Mouse (Mus musculus) E14TG2a.4 (cell line): ENCODE data around the gene Prss34.

Experiments used
- H3K27me3 ChIP-seq: 2 replicates; pipeline ENCODE4 v1.6.1; 2014; ENCODE audit warnings: low read length, control low read depth; ENCODE audit not compliant: insufficient read depth
- H3K36me3 ChIP-seq: 2 replicates; pipeline ENCODE4 v1.6.1; 2014; ENCODE audit warnings: low read length, control low read depth; ENCODE audit not compliant: insufficient read depth
- H3K4me1 ChIP-seq: replicated peaks from 2 replicates; pipeline ENCODE4 v1.6.1; 2014; ENCODE audit warnings: low read depth, low read length, control low read depth
- H3K4me3 ChIP-seq: replicated peaks from 2 replicates; pipeline ENCODE4 v1.5.1; 2014; ENCODE audit warnings: mild to moderate bottlenecking, low read length
- H3K9me3 ChIP-seq: 2 replicates; pipeline ENCODE4 v1.6.1; 2014; ENCODE audit warnings: low read length, control low read depth
- CTCF ChIP-seq: conservative IDR thresholded peaks from 2 replicates; pipeline ENCODE4 v1.5.1; 2014; ENCODE audit warnings: low read length
- NANOG ChIP-seq: IDR thresholded peaks from 2 replicates; pipeline ENCODE4 v1.6.1; 2014; ENCODE audit warnings: borderline replicate concordance, low read length, mixed read lengths
- POU5F1 ChIP-seq: IDR thresholded peaks from 2 replicates; pipeline ENCODE4 v1.6.1; 2014; ENCODE audit warnings: low read length, borderline replicate concordance

Gene Prss34

DNA sequence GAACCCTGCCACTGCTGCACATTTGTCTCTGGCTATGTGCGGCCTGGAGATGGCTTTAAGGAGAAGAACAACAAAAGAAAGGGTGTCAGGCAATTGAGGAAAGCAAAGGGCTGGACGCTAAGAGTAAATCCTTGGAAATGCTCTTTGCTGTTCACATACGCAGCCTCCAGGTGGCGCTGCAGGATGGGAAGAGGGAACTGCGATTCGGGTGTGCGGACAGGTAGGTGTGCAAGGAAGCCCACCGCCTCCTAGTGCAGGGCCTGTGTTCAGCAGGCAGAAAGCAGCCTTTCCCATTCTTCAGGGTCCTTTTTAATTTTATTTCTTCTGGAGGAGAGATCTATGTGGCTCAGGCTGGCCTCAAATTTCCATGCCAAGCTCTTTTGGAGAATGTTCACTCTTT is 35.7 kb downstream of the Prss34 start:
- Histone ChIP-seq H3K4me1 (no peaks in the 10 kb centered on the region), H3K9me3 (no peaks in the 10 kb centered on the region), H3K36me3 (no peaks in the 10 kb centered on the region), H3K27me3 (peaks cover 30% of the 10 kb centered on the region), H3K4me3 (no peak overlapping the region)
- TF ChIP-seq NANOG = no peak
- no peak for TF ChIP-seq POU5F1
- TF ChIP-seq CTCF = peak; percentile 94

DNA sequence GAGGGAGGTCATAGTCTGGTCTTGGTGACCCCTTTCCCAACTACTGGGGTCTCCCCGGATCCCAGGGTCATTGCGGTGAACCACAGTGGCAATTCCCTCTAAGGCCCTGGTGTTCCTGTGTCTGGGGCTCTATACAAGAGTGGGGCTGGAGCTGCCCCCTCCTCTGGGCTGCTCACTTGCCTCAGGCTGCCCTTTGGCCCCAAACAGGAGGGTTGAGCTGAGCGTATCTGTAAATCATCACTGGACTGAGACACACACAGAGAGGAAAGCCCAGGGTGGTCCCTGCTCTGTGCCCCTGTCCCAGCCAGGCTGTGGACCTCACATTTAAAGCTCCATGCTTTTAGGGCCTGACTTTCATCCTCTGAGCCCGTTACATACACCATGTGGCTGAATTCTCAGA is 40.0 kb downstream of the Prss34 start:
- Histone ChIP-seq H3K27me3 (peaks cover 16% of the 10 kb centered on the region), H3K4me1 (no peaks in the 10 kb centered on the region), H3K4me3 (no peak overlapping the region), H3K36me3 (no peaks in the 10 kb centered on the region), H3K9me3 (no peaks in the 10 kb centered on the region)
- TF ChIP-seq POU5F1 (no peak), CTCF (no peak), NANOG (no peak)

DNA sequence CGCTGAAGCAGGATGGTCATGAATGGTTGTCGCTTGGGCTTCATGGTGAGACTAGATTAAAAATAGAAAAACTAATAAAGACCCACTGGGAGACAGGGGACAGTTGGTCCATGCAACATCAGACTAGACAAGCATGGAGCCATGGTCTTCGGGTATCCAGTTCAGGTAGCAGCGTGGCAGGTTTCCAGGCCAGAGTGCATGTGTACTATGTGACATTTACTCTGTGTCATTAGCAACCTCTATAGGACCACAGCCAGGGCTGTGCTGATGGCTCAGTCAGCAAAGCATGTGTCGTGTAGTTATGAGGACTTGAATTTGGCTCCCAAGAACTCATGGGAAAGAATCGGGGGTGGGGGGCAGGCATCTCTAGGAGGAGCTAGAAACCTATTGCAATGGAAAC is 41.8 kb downstream of the Prss34 start:
- Histone ChIP-seq H3K9me3 (no peaks in the 10 kb centered on the region), H3K4me1 (no peaks in the 10 kb centered on the region), H3K36me3 (no peaks in the 10 kb centered on the region), H3K4me3 (no peak overlapping the region), H3K27me3 (peaks cover 5% of the 10 kb centered on the region)
- TF ChIP-seq NANOG = no peak
- TF ChIP-seq CTCF = no peak
- no peak for TF ChIP-seq POU5F1

DNA sequence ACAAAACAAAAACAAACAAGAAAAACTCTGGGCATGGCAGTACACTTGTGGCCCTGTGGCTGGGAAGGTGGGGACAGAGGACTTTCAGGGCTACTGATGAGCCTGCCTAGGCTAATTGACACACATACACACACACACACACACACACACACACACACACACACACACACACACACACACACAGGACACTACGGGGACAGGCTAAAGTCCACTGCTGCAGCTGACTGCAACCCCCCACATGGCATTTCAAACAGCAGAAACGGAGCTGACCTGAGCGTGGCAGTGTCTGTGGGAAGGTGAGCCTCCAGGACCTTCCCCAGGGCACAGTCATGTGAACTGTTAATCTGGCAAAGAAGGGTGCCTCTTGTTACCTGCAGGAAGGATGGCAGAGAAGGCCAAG is 43.3 kb downstream of the Prss34 start:
- TF ChIP-seq CTCF (no peak), NANOG (no peak), POU5F1 (no peak)
- H3K9me3 ChIP-seq = no peaks in the 10 kb centered on the region
- H3K4me3 ChIP-seq = no peak overlapping the region
- H3K4me1 ChIP-seq = no peaks in the 10 kb centered on the region
- H3K27me3 ChIP-seq = no peaks in the 10 kb centered on the region
- H3K36me3 ChIP-seq = no peaks in the 10 kb centered on the region

DNA sequence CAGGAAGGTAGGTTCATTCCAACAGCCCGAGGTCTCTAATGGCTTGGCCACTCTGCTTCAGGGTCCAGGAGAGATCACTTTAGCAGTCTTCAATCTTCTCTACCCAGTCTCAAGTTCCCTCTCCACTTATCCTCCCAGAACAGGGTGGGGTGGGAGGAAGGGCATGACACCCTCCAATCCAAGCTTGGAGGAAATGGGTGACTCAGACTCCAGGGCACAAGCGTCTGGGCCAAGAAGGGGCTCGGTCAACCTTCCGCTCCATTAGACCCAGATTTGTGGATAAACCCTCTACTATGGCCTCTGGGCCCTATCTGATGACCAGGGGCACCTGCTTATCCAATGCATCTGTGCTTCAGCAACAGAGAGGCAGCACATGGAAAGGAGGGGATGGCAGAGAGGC is 47.3 kb downstream of the Prss34 start, which contains the start of gene Tpsab1:
TSS of gene Tpsab1 (minus strand) at position 101 of the 400 bp plus-strand sequence.
- Histone ChIP-seq H3K4me1 (no peaks in the 10 kb centered on the region), H3K36me3 (no peaks in the 10 kb centered on the region), H3K27me3 (no peaks in the 10 kb centered on the region), H3K9me3 (no peaks in the 10 kb centered on the region), H3K4me3 (no peak within 1 kb of the TSS)
- TF ChIP-seq NANOG = no peak
- no peak for TF ChIP-seq CTCF
- TF ChIP-seq POU5F1 = no peak
